Mouse (Mus musculus) heart, embryonic 12.5 days (tissue): Measurements from ENCODE around the gene Frmd4a. TPM values are rescaled to one million over a fixed set of nuclear protein-coding genes. Genes with fewer than 3 reads are reported as not detected.
A peak's percentile ranks its signal among the peaks of the same experiment; 100 is the strongest.
"Not testable (repeated sequence)": the region's sequence is repeated elsewhere in the genome, so short reads cannot be mapped to it uniquely, and the experiment has no call there.

Source experiments
- ATAC-seq: fragments of 200-750 bp; cut with Nextera tagmentation; 2 replicates; pipeline ENCODE4 v1.8.0; 2017; ENCODE audit warnings: moderate TSS enrichment, moderate library complexity; ENCODE audit not compliant: insufficient number of reproducible peaks, low FRiP score
- H3K27ac ChIP-seq: fragments of 300-500 bp; sonication (generic); 2 replicates; pipeline ENCODE4 v1.5.1; 2016; ENCODE audit warnings: mild to moderate bottlenecking, moderate library complexity; ENCODE audit not compliant: poor library complexity, severe bottlenecking
- H3K27me3 ChIP-seq: fragments of 300-500 bp; sonication (generic); replicated peaks from 2 replicates; pipeline ENCODE4 v1.6.1; 2016; ENCODE audit warnings: mild to moderate bottlenecking, moderate library complexity
- H3K36me3 ChIP-seq: fragments of 300-500 bp; sonication (generic); 2 replicates; pipeline ENCODE4 v1.6.1; 2016; ENCODE audit warnings: mild to moderate bottlenecking, moderate library complexity
- H3K4me1 ChIP-seq: fragments of 300-500 bp; sonication (generic); replicated peaks from 2 replicates; pipeline ENCODE4 v1.6.1; 2016; ENCODE audit warnings: mild to moderate bottlenecking
- H3K4me2 ChIP-seq: fragments of 300-500 bp; sonication (generic); 2 replicates; pipeline ENCODE4 v1.6.1; 2016; ENCODE audit warnings: mild to moderate bottlenecking, moderate library complexity
- H3K4me3 ChIP-seq: fragments of 300-500 bp; sonication (generic); 2 replicates; pipeline ENCODE4 v1.5.1; 2016; ENCODE audit warnings: mild to moderate bottlenecking
- H3K9ac ChIP-seq: fragments of 300-500 bp; sonication (generic); 2 replicates; pipeline ENCODE4 v1.6.1; 2016; ENCODE audit warnings: mild to moderate bottlenecking, moderate library complexity
- H3K9me3 ChIP-seq: fragments of 300-500 bp; sonication (generic); replicated peaks from 2 replicates; pipeline ENCODE4 v1.6.1; 2016; ENCODE audit warnings: mild to moderate bottlenecking, moderate library complexity
- WGBS: fragments of 180-500 bp; shearing (Covaris S2); methylation state at CpG from one replicate; pipeline ENCODE4 v1.1.7; 2016; 5-methylcytosine and 5-hydroxymethylcytosine counted together
- polyA plus RNA-seq: library from polyadenylated mRNA; unstranded; fragments of >200 nt; fragmentation: Nextera tagmentation; extraction: Ambion mirVana; gene quantifications from 2 replicates; pipeline ENCODE4 v1.2.1, GENCODE M21; 2016

The Frmd4a gene
- polyA plus RNA-seq, 1 experiment from 2014 or later = 23.2 TPM

DNA sequence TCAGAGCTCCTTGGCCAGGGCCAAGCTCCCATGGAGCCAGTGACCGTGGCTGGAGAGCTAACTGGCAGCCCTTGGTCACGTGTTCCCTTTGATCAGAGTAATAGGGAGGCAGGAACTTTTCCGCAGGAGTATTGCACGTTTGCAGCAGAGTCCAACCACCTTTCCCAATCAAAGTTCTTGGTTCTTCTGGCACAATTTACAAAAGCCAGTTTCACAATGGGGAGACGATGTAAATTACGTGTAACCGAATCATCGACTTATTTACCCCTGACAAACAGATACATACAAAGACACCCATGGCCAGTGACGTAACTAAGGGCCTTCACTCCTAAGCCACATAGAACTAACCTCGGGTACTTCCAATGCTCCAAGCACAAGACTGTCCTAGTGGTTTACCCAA is 591.9 kb downstream of the Frmd4a start:
- no peak overlapping the region for H3K4me2 ChIP-seq
- peaks cover 3% of the 10 kb centered on the region for H3K4me1 ChIP-seq
- no peak overlapping the region for H3K9ac ChIP-seq
- no peak for ATAC-seq
- H3K27me3 ChIP-seq = no peaks in the 10 kb centered on the region
- 86% methylated on average over 10 of the region's 10 CpGs for WGBS
- no peak overlapping the region for H3K27ac ChIP-seq
- H3K4me3 ChIP-seq = no peak overlapping the region
- H3K36me3 ChIP-seq = peaks cover 87% of the 10 kb centered on the region
- no peaks in the 10 kb centered on the region for H3K9me3 ChIP-seq

DNA sequence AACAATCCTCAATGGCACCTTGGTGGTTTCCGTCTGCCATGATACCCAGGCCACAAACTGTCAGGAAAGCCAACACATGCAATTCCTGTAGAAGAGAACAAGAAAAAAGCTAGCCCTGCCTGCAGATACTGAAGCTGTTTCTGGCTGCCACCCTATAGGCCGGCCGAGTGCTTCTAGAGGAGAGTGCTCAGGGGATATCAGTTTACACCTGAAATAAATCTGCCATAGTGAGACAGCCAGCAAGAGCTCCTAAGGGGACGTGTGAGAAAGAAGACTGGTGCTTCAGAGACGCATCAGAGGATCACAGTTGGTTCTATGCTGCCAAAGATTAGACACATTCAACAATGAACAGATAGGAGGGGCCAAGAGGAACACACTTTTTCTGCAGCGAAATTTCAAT is 593.8 kb downstream of the Frmd4a start:
- Histone ChIP-seq H3K36me3 (peaks cover 69% of the 10 kb centered on the region), H3K27me3 (no peaks in the 10 kb centered on the region), H3K27ac (no peak overlapping the region), H3K4me1 (peaks cover 7% of the 10 kb centered on the region), H3K4me2 (no peak overlapping the region), H3K9ac (no peak overlapping the region), H3K4me3 (no peak overlapping the region), H3K9me3 (no peaks in the 10 kb centered on the region)
- no peak for ATAC-seq
- 84% methylated on average over 6 of the region's 6 CpGs for WGBS

DNA sequence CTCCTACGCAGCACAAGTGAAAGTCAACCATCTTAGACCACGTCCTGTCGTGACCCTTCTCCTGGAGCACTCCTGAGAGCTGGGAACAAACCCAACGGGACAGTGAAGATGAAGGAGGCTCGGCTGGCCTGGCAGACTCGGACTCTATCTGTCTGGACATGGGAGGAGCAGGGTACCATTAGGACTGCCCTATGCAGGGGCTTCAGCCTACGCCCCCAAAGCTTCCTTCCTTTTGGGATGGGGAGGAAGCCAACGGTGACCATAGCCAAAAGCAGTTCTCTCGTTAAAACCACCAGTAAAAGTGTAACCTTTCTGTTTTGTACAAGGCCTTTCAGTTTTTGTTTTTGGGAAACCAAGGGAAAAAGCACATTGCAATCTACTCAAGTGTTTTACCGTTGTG is 594.2 kb downstream of the Frmd4a start:
- H3K4me2 ChIP-seq = no peak overlapping the region
- H3K4me1 ChIP-seq = peaks cover 7% of the 10 kb centered on the region
- H3K27me3 ChIP-seq = no peaks in the 10 kb centered on the region
- no peaks in the 10 kb centered on the region for H3K9me3 ChIP-seq
- no peak for ATAC-seq
- no peak overlapping the region for H3K27ac ChIP-seq
- peaks cover 65% of the 10 kb centered on the region for H3K36me3 ChIP-seq
- 89% methylated on average over 10 of the region's 10 CpGs for WGBS
- no peak overlapping the region for H3K4me3 ChIP-seq
- H3K9ac ChIP-seq = no peak overlapping the region

DNA sequence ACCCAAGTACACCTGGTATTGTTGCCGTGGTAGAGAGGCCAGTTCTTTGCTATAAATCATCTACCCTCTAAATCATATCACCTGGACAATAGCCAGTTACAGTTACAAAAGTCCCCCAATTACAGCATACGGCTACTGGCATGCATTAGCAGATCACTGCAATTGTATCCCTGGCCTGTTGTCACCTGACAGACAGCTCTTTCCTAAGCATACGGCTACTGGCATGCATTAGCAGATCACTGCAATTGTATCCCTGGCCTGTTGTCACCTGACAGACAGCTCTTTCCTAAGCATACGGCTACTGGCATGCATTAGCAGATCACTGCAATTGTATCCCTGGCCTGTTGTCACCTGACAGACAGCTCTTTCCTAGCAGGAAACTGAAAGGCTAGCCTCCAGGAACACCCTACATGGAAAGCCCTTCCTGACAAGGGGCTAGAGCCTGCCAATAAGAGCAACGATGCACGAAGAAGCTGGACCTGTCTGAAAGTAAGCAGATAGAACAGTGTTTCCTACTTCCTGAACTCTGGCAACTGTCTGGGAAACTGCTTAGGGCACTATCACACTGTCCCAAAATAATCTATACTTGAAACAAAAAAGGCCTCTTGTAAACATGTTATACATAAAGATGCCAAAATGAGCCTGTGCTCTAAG is 596.9 kb downstream of the Frmd4a start:
- not testable (repeated sequence) for H3K27ac ChIP-seq, H3K9ac ChIP-seq, H3K4me2 ChIP-seq, H3K4me1 ChIP-seq, H3K27me3 ChIP-seq, H3K9me3 ChIP-seq, H3K4me3 ChIP-seq
- H3K36me3 ChIP-seq = peaks cover 38% of the 10 kb centered on the region
- peak; percentile 48; the same call in 1 of the 2 replicates for ATAC-seq
- WGBS = 35% methylated on average over 6 of the region's 6 CpGs

DNA sequence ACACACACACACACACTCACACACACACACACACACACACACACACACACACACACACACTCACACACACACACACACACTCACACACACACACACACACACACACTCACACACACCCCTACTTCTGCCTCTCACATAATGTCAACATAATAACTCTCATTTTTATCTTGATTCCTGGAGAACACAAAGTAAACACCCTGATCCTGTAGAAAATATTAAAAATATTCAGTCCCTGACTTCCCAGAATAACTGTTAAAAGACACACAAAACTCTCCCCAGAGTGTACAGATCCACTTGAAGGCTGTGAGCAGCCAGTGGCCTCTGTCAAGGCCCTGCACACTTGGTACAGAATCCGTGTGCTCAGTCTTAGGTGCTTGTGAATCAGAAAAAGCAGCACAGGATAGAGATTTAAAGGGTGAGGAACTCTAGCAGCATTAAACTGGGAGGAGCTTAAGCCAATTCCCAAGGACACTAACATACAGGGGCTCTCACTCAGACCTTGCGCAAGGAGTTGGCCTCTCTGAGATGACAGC is 597.6 kb downstream of the Frmd4a start:
- ATAC-seq = no peak
- Histone ChIP-seq H3K27me3 (no peaks in the 10 kb centered on the region), H3K4me2 (no peak overlapping the region), H3K27ac (no peak overlapping the region), H3K4me1 (peaks cover 10% of the 10 kb centered on the region), H3K9ac (no peak overlapping the region), H3K36me3 (peaks cover 33% of the 10 kb centered on the region), H3K4me3 (no peak overlapping the region), H3K9me3 (no peaks in the 10 kb centered on the region)
- 79% methylated on average over 2 of the region's 2 CpGs for WGBS

DNA sequence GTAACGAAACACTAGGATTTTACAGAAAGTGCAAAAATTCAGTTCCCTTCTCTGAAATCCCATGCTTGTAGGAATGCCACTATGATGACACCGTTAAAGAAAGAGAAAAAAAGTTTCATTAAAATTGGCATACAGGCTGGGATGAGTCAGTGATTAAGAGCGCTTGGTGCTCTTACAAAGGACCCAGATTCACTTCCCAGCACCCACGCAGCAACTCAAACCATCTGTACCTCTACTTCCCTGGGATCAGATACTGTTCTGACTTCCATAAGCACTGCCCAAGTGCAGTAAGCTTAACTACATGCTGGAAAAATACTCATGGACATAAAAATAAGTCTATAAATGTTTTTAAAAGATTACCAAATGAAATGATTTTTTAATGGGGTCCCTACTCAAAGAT is 599.5 kb downstream of the Frmd4a start:
- no peak overlapping the region for H3K4me3 ChIP-seq
- peaks cover 15% of the 10 kb centered on the region for H3K36me3 ChIP-seq
- 90% methylated on average over 4 of the region's 4 CpGs for WGBS

DNA sequence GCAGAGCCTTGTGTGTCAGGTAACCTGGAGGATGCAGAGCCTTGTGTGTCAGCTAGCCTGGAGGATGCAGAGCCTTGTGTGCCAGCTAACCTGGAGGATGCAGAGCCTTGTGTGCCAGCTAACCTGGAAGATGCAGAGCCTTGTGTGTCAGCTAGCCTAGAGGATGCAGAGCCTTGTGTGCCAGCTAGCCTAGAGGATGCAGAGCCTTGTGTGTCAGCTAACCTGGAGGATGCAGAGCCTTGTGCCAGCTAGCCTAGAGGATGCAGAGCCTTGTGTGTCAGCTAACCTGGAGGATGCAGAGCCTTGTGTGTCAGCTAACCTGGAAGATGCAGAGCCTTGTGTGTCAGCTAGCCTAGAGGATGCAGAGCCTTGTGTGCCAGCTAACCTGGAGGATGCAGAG is 601.6 kb downstream of the Frmd4a start:
- not testable (repeated sequence) for H3K9ac ChIP-seq, H3K27ac ChIP-seq, H3K27me3 ChIP-seq, H3K4me3 ChIP-seq, H3K4me2 ChIP-seq, H3K9me3 ChIP-seq, ATAC-seq
- peaks cover 10% of the 10 kb centered on the region for H3K4me1 ChIP-seq
- H3K36me3 ChIP-seq = peaks cover 15% of the 10 kb centered on the region

More for the DNA sequence above, 599.5 kb downstream of the Frmd4a start:
- H3K9me3 ChIP-seq = no peaks in the 10 kb centered on the region
- H3K27me3 ChIP-seq = no peaks in the 10 kb centered on the region
- no peak for ATAC-seq
- H3K27ac ChIP-seq = no peak overlapping the region
- no peak overlapping the region for H3K9ac ChIP-seq
- H3K4me1 ChIP-seq = peaks cover 12% of the 10 kb centered on the region
- no peak overlapping the region for H3K4me2 ChIP-seq

DNA sequence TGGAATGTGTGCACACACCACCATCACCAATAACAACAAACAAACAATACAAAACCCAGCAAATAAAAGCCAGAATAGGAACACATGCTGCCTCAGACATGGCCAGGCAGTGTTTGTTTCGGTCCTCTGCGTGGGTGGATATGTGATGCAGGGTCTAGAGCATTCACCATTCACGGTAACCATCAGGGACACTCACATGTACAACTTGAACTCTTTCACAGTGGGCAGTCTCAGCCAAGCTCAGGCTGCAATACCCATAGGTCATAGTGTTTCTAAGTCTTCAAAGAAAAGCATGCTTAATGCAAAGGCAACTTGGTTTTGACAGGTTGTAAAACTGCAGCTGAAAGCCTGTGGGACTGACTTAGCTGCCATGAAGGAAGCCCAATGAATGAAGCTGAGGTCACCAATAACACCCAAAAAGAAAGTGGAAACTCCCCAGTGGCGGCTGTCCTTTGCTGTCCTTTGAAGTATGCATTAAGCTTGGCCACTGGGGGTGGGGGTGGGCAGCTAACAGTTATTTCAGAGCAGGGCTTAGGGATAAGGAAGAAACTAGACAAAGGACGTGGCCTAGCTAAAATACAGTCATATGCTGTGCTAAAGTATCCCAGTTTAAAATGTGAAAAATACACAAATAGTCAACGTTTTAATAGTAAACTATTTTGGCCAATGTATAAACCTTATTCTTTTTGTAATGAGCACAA is 602.5 kb downstream of the Frmd4a start:
- no peak overlapping the region for H3K27ac ChIP-seq
- 61% methylated on average over 6 of the region's 6 CpGs for WGBS
- no peak overlapping the region for H3K9ac ChIP-seq
- peaks cover 4% of the 10 kb centered on the region; the same call in 1 of the 2 replicates for H3K4me1 ChIP-seq
- H3K4me2 ChIP-seq = no peak overlapping the region
- no peaks in the 10 kb centered on the region for H3K27me3 ChIP-seq
- H3K4me3 ChIP-seq = no peak overlapping the region
- no peaks in the 10 kb centered on the region for H3K9me3 ChIP-seq
- ATAC-seq = no peak
- H3K36me3 ChIP-seq = peaks cover 19% of the 10 kb centered on the region

DNA sequence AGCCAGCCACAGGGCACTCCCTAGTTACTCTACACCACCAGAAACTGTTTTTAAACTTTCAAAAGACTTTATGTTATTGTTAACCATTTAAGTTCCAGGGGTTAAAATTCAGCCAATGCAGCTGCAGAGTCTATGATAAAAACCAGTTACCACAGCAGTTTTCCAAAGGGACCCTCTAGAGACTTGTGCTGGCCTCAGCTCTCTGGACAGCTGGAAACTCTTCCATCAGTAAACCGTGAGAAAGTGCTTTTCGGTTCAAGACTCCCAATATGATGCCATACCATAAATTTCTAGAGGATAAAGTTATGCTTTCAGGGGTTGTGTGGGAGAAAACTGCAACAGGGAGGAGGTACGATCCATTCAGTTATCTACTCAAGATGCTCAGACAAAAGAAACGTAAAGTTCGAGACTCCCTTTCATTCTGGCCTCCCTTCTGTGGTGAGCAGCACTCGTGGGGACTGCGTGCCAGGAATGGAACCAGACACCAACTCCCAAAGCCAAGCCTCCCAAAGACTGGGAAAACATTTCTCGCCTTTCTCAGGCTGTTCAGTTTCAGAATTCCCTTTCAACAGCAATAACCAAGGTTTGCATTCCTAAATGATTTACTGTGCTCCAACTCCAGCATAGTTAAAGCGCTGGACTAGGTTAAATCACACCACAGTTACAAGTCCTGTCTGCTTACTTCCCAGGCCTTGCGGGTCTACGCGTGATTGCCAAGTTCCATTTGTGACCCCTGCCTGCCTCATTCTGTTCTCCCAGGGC is 603.3 kb downstream of the Frmd4a start:
- no peak for ATAC-seq
- H3K9me3 ChIP-seq = no peaks in the 10 kb centered on the region
- peaks cover 4% of the 10 kb centered on the region; the same call in 1 of the 2 replicates for H3K4me1 ChIP-seq
- no peak overlapping the region for H3K9ac ChIP-seq
- 70% methylated on average over 12 of the region's 12 CpGs for WGBS
- H3K27ac ChIP-seq = peak overlapping the region; percentile 28; the same call in 1 of the 2 replicates
- H3K4me2 ChIP-seq = no peak overlapping the region
- H3K36me3 ChIP-seq = peaks cover 20% of the 10 kb centered on the region
- H3K4me3 ChIP-seq = no peak overlapping the region
- no peaks in the 10 kb centered on the region for H3K27me3 ChIP-seq

DNA sequence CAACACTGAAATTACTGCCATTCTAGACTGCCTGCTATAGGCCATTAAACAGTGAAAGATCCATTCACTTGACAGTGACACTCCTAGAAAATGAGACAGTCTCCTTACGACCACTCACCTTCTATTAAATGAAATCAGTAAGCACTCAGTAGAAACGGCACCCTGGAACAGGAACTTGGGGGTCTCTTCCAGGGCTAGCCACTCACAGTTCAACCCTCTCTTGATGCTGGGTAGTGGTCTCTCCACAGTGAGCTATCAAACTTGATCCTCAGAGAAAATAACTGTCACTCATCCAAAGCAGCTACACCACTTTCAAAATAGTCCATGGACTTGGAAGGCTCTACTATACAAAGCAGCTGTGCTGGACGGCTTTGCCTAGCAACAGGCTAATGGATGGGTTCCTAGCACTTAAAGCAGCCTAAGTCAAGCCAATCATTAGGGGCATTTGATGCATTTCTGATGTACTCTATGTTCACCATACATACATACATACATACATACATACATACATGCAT is 604.0 kb downstream of the Frmd4a start:
- Histone ChIP-seq H3K36me3 (peaks cover 26% of the 10 kb centered on the region), H3K27ac (0 out of 2 replicates have a peak overlapping the region, but pooled peaks have one; percentile 28), H3K4me2 (no peak overlapping the region), H3K9me3 (no peaks in the 10 kb centered on the region), H3K4me3 (no peak overlapping the region), H3K27me3 (no peaks in the 10 kb centered on the region), H3K4me1 (peaks cover 4% of the 10 kb centered on the region; the same call in 1 of the 2 replicates), H3K9ac (no peak overlapping the region)
- 82% methylated on average over 3 of the region's 3 CpGs for WGBS
- ATAC-seq = no peak

DNA sequence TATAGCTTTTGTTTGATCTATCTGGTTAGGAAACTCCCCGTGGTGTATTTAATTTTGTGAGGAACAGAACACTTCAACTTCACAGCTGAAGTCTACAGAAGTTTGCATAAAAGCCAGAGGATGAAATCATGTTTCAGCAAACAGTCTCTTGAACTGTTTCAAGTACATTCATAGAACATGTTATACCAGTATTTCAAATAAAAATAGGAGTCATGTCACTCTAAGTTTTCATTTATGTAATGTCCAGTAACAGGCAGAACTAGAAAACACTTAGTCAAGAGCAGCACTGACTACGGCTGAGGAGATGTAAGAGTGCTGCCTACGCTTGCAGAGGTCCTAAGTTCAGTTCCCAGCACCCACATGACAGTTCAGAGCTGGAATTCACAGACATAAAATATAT is 609.4 kb downstream of the Frmd4a start:
- Histone ChIP-seq H3K36me3 (peaks cover 60% of the 10 kb centered on the region), H3K4me3 (no peak overlapping the region), H3K4me1 (peaks cover 10% of the 10 kb centered on the region), H3K4me2 (no peak overlapping the region), H3K9ac (no peak overlapping the region), H3K27ac (no peak overlapping the region), H3K27me3 (no peaks in the 10 kb centered on the region), H3K9me3 (no peaks in the 10 kb centered on the region)
- WGBS = 96% methylated on average over 3 of the region's 3 CpGs
- no peak for ATAC-seq
